Mouse (Mus musculus) brown adipose tissue, adult 24 weeks (tissue): ENCODE measurements around the gene 1700066M21Rik. TPM values are rescaled to one million over a fixed set of nuclear protein-coding genes. Genes with fewer than 3 reads are reported as not detected.

Source experiments
- H3K27ac ChIP-seq: fragments of 200-500 bp; replicated peaks from 2 replicates; pipeline ENCODE4 v1.5.1; 2012; ENCODE audit warnings: low read depth, mild to moderate bottlenecking, low read length
- H3K4me1 ChIP-seq: fragments of 200-500 bp; 2 replicates; pipeline ENCODE4 v1.6.1; 2012; ENCODE audit warnings: low read length, mixed read lengths; ENCODE audit not compliant: control insufficient read depth, insufficient read depth, insufficient read length
- H3K4me3 ChIP-seq: fragments of 200-500 bp; 2 replicates; pipeline ENCODE4 v1.5.1; 2012; ENCODE audit warnings: low read depth, mild to moderate bottlenecking, low read length, moderate library complexity; ENCODE audit not compliant: insufficient read depth
- polyA plus RNA-seq: library from polyadenylated mRNA; stranded (reverse); fragments of >200 nt; gene quantifications from 2 replicates; pipeline ENCODE4 v1.2.4, GENCODE M21; 2012; ENCODE audit not compliant: missing spikeins, insufficient read depth, insufficient read length

Gene 1700066M21Rik
- polyA plus RNA-seq = 4.8 and 5.7 TPM in 2 replicates

DNA sequence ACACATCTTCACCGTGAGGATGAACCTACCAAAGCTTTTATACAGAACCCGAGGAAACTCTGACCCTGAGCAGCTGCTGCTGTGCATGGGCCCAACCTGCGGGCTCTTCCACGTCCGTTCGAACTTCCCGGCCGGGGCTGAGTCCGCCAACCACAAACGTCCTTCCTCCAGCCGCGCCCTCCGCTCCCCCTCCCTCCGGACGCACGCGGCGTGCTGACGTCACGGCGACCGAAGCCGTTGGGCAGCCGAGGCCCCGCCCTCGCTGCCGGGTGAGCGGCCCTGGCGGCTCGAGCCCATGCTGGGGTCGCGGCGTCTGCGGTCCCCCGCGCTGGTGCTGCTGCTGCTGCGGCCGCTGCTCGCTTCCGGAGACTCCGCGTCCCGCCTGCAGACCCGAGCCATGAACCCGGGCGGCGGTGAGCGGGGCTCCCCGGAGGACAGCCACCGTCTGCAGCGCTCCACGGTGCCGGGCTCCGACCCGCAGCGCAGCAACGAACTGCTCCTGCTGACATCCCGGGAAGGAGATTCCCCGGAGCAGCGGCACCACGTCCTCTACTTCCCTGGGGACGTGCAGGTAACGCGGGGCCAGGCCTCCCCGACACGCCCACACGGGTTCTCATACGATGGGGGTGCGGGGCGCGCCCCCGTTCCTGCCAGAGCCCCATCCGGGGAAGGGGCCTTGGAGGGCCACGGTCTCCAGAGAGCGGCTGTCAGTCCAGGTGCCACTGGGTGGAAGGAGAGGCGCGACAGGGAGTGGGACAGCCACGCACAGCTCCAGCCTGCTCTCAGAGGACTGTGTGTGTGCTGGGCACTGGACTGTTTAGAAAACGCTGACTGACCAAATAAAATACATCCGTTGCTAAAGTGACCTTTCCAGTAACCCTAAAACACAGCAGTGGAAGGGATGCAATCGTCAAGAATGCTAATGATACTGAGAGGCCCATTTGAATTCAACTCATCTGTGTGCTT lies at the start of gene 1700066M21Rik:
Gene 1700066M21Rik, plus strand, starts transcription at position 245 of the 966 bp plus-strand sequence.
- H3K27ac ChIP-seq = no peak within 1 kb of the TSS
- no peaks in the 10 kb centered on the region for H3K4me1 ChIP-seq
- H3K4me3 ChIP-seq = peak within 1 kb of the TSS; percentile 87

DNA sequence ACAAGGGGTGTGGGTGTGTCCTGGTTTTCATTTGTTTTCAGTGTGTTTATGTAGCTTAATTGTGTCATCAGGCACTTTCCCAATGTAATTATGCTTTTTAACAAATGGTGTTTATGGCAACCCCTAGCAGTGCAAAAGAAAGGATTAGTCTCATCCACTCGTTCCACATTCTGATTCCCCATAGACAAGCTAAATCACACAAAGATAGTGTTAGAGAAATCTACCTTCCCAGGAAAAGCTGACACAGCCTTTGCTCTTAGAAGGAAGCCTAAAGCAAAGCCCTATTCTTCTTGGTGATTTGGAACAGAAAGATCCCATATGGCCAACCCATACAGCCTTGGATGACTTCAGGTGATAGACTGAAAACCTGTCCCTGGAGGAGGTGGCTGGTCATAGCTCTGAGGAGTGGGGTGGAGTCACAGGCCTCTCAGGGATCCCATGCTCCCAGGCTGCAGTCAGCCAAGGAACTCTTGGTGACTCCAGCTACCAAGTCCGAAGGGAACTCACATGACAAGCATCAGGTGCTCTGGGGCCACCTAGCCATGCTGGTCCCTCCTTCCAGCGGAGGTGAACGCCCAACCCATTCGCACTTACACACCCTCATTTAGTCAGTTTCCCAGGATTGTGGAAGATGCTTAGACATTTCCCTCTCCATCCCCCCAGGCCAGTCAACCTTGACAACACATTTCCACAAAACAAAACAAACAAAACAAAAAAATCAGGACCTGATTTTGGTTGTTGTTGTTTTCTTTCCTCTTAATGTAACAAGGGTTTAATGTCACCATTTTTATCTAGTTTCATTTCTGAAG lies 47.9 kb upstream of the 1700066M21Rik start:
- no peak overlapping the region for H3K4me3 ChIP-seq
- no peaks in the 10 kb centered on the region for H3K4me1 ChIP-seq
- H3K27ac ChIP-seq = no peak overlapping the region

DNA sequence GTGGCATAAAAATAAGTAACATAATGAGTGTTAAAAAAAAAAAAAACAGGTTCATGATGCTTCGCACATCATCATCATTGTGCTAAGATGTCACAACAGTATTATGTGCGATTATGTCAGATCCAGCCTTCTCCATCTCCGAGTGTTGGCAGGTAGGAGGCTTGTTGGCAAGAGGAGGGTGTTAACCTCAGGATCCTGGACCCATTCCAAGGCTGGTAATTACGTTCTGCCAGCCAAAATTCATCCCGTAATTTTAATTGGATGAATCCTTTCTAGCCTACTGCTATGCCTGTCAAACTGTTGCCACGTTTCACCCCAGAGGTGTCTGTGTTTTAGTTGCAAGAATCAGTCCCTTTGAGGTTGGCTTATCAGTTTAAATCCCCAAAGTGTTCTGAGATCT lies 47.2 kb upstream of the 1700066M21Rik start:
- H3K4me3 ChIP-seq = no peak overlapping the region
- no peaks in the 10 kb centered on the region for H3K4me1 ChIP-seq
- no peak overlapping the region for H3K27ac ChIP-seq

DNA sequence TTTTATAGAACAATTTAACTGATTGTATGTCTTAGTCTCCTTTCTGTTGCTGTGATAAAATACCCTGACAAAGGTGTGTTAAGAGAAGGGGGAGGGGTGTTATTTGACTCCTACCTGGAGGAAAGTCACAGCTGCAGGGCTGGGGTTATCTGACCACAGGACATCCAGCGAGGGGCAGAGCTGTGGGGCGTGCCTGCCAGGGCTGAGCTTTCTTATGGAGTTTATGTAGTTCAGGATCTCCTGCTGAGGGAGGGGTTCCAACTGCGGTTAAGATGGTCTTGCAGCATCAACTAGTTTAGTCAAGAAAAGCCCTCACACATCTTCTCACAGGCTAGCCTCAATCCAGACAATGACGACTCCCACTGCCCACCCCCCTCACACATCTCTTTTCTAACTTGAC lies 45.4 kb upstream of the 1700066M21Rik start:
- H3K27ac ChIP-seq = no peak overlapping the region
- no peak overlapping the region for H3K4me3 ChIP-seq
- H3K4me1 ChIP-seq = no peaks in the 10 kb centered on the region

DNA sequence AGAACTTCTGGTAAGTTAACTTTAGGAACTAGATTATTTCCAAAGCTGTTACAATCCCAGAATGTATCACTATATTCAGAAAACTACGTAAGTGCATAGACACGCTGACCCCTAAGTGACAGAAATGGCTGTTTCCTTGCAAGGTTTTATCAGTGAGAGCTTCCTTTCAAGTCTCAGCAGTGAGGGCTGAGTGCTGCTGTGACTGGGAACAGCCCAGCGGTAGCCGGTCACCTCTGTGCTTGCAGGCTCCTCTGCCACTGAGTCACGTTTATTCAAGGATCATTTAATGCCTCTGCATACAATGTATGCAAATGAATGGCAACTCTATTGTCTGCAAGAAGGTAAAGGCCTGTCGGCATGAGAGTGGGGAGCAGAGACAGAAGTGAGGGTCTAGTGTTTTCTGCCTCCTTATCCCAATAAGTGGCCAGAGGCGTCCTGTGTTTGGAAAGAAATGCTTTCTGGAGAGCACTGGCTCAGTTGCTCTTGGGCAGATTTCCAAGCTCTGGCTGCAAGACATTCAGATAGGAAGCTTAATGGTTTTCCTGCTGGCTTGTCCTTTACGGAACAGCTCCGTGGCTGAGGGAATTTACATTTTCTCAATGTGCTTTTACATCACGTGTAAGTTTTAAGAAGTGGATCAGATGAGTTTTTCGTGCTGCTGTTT lies 43.7 kb upstream of the 1700066M21Rik start:
- no peak overlapping the region for H3K27ac ChIP-seq

DNA sequence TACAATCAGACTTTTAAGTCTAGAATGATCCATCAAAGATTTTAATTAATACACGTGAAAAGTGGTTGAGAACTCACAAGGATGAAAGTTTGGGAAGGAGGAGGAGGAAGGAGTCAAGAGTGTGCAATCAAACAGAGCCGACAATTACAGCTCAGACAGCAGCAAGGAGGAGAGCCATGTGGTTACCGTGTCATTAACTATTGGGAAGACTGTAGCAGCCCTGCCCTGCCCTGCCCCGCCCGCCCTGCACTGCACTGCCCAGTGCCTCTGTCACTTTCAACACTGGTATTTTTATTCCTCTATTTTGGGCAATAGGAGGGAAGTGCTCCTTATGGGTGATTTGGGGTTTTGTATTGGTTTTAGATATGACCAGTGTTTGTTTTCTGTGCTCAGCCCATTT lies 42.2 kb upstream of the 1700066M21Rik start:
- no peak overlapping the region for H3K4me3 ChIP-seq
- no peak overlapping the region for H3K27ac ChIP-seq
- no peaks in the 10 kb centered on the region for H3K4me1 ChIP-seq

More for the DNA sequence above, 43.7 kb upstream of the 1700066M21Rik start:
- H3K4me3 ChIP-seq = no peak overlapping the region
- no peaks in the 10 kb centered on the region for H3K4me1 ChIP-seq

DNA sequence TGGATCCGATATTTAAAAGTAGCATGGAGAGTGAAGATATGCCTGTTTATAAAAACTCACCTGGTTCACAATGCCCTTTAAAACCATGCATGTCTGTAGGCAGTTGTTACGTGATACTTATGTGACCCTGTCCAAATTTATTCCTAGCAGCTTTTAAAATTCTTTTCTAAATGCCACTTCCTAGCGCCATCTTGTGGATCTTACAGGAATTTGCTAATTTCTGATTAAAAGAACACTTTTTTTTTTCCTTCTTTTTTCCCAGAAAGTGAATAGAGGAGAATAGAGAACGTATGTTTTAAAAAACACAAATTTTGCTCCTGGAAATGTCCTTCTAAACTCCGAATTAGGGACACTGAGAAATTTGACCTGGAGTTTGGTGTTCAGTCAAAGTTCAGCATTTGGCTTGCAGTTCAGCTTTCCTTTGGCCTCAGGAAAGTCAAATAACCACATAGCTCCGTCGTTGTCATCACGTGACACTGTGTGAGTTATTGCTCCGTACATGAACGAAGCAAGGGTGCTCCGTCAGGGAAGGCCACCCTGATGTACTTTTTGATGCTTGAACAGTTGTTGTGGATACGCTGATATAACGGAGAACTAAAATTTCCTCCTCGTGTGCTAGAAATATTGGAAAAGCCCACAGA lies 38.1 kb upstream of the 1700066M21Rik start:
- Histone ChIP-seq H3K4me1 (no peaks in the 10 kb centered on the region), H3K4me3 (no peak overlapping the region), H3K27ac (no peak overlapping the region)

DNA sequence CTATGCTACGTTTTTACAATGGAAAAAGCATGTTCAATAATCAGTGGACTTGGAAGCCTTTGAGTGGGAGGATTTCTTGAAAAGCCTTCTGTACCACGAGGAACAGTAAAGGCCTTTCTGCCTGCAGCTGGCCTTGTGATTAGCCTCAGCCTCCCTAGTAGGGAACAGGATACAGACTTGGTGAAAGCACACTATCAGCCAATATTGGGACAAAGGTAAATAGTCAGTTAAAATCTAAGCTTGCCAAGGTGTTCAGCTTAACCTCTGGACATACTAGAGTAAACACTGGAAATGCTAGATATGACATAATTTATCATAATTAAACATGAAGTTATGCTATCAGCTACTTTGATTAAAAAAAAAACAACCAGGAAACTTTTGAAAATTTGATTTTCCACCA lies 36.2 kb upstream of the 1700066M21Rik start:
- Histone ChIP-seq H3K4me1 (no peaks in the 10 kb centered on the region), H3K4me3 (no peak overlapping the region)

DNA sequence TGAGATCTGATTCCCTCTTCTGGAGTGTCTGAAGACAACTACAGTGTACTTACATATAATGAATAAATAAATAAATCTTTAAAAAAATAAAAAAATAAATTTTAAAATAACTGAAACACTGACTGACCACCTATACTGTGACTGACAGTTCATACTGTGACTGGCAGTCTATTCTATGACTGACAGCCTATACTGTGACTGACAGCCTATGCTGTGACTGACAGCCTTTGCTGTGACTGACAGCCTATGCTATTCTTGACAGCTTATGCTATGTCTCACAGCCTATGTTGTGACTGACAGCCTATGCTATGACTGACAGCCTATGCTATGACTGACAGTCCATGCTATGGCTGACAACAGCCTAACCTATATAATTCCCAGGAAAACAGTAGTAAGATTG lies 29.9 kb upstream of the 1700066M21Rik start:
- no peaks in the 10 kb centered on the region for H3K4me1 ChIP-seq
- H3K27ac ChIP-seq = no peak overlapping the region
- H3K4me3 ChIP-seq = no peak overlapping the region

More for the DNA sequence above, 36.2 kb upstream of the 1700066M21Rik start:
- no peak overlapping the region for H3K27ac ChIP-seq

DNA sequence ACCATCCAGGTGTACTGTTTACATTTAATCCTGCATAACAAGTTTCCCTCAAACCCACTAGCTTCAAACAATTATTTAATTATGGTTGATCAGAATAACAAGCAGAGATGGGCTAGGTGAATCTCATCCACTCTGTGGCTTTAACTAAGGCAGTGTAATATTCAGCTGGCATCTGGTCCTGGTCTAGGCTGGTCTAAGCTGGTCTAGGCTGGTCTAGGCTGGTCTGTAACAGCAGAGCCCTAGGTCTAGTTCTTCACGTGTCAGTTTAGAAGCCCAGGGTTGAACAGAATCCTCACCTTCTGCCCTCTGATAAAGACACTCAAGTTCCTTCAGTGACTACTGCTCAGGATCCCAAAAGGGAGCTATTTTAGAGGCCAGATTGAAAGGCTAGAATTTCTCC lies 25.5 kb upstream of the 1700066M21Rik start:
- Histone ChIP-seq H3K4me1 (no peaks in the 10 kb centered on the region), H3K27ac (no peak overlapping the region), H3K4me3 (no peak overlapping the region)

DNA sequence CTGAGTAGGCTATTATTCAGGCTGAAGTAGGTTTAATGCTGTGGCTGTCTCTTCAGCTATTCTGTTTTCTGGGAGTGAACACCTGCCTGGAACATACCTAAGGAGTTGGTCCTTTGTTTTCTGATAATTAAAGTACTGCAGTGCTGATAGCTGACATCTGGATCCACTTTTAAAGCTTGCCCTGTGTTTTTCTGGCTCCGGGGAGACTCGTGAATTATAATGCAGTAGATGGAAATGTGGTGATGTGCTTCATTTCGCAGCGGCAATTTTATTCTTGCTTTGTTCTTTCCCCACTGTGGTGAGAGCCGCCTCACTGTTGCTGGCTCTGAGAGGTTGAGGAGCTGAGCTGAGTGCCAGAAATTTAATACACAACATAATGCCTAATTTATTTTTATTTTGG lies 18.9 kb upstream of the 1700066M21Rik start:
- H3K4me3 ChIP-seq = no peak overlapping the region
- no peaks in the 10 kb centered on the region for H3K4me1 ChIP-seq
- no peak overlapping the region for H3K27ac ChIP-seq

DNA sequence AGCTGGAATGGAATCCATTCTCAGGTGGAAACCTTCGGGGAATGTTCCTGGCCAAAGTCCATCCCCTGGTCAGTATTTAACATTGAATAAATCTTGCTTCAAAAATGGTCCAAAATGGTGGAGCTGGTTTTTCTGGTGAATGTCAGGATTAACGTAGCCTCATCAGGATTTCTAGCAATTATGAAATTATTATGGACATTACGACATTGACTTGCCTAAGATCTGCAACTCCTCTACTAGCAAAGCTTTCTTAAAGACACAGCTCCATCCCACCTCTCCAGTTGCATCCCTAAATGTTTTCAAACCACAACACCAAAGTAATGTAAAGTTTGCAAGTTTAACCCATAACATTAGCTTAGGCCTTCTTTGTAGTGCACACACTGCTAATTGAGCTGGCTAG lies 10.0 kb upstream of the 1700066M21Rik start:
- H3K4me1 ChIP-seq = no peaks in the 10 kb centered on the region
- H3K27ac ChIP-seq = no peak overlapping the region
- H3K4me3 ChIP-seq = no peak overlapping the region

DNA sequence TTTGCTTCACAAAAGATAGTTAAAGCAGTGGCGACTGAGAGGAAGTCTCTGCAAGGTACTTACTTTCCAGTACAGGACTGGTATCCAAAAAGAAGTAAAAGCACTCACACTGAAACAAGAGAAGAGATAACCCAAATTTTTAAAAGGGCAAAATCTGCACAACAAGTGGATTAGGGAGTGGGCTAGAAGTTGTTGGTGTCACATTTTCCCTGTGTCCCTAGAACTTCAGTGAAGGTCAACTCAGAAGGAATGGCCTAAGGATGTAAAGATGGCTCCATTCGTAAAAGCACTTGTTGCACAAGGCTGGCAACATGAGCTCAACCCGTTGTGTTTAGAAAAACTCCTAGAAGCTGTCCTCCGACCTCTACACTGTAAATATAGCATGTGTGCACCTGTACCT lies 8.3 kb upstream of the 1700066M21Rik start:
- no peaks in the 10 kb centered on the region for H3K4me1 ChIP-seq
- no peak overlapping the region for H3K4me3 ChIP-seq
- H3K27ac ChIP-seq = no peak overlapping the region

DNA sequence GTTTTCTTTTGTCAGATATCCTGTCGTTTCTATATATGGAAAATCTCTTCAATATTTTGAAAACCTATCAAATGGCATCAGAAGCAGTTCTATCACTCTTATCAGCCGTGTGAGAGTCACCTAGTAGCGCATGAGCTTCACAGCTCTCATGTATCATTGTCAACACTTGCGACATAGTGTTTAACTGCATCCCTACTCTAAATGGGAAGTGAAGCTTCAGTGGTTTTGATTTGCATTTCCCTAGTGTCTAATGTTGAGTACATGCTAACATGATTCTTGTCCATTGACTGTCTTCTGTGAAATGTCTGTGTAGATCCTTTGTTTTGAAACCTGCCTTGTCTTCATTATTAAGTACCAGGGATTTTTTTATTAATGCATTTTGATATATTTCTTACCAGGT lies 7.0 kb upstream of the 1700066M21Rik start:
- no peak overlapping the region for H3K27ac ChIP-seq

More for the DNA sequence above, 7.0 kb upstream of the 1700066M21Rik start:
- Histone ChIP-seq H3K4me1 (no peaks in the 10 kb centered on the region), H3K4me3 (no peak overlapping the region)
